Mouse (Mus musculus) neural tube, embryonic 14.5 days (tissue): ENCODE results near the gene Egr4. TPM values are rescaled to one million over a fixed set of nuclear protein-coding genes. Genes with fewer than 3 reads are reported as not detected.

Source experiments
- ATAC-seq: fragments of 200-750 bp; cut with Nextera tagmentation; 2 replicates; pipeline ENCODE4 v1.8.0; 2017; ENCODE audit warnings: low read depth, mild to moderate bottlenecking, moderate TSS enrichment, moderate library complexity
- H3K27ac ChIP-seq: fragments of 300-500 bp; sonication (generic); 2 replicates; pipeline ENCODE4 v1.5.1; 2014; ENCODE audit warnings: low read depth, mild to moderate bottlenecking, control low read depth, low read length, moderate library complexity, mixed read lengths
- H3K27me3 ChIP-seq: fragments of 300-500 bp; sonication (generic); 2 replicates; pipeline ENCODE4 v1.6.1; 2014; ENCODE audit warnings: low read length; ENCODE audit not compliant: control insufficient read depth, insufficient read depth
- H3K36me3 ChIP-seq: fragments of 300-500 bp; sonication (generic); 2 replicates; pipeline ENCODE4 v1.6.1; 2014; ENCODE audit warnings: low read length, mixed read lengths; ENCODE audit not compliant: control insufficient read depth, insufficient read depth
- H3K4me1 ChIP-seq: fragments of 300-500 bp; sonication (generic); 2 replicates; pipeline ENCODE4 v1.6.1; 2014; ENCODE audit warnings: low read length; ENCODE audit not compliant: control insufficient read depth, insufficient read depth
- H3K4me2 ChIP-seq: fragments of 300-500 bp; sonication (generic); 2 replicates; pipeline ENCODE4 v1.6.1; 2014; ENCODE audit warnings: mild to moderate bottlenecking, low read depth, low read length, control low read depth
- H3K4me3 ChIP-seq: fragments of 300-500 bp; sonication (generic); 2 replicates; pipeline ENCODE4 v1.5.1; 2014; ENCODE audit warnings: low read depth, low read length, control low read depth, mixed read lengths
- H3K9ac ChIP-seq: fragments of 300-500 bp; sonication (generic); replicated peaks from 2 replicates; pipeline ENCODE4 v1.6.1; 2014; ENCODE audit warnings: low read depth, mild to moderate bottlenecking, control low read depth, low read length, mixed read lengths
- H3K9me3 ChIP-seq: fragments of 300-500 bp; sonication (generic); 2 replicates; pipeline ENCODE4 v1.6.1; 2016; ENCODE audit warnings: low read length; ENCODE audit not compliant: control insufficient read depth
- WGBS: fragments of 180-500 bp; shearing (Covaris S2); extraction: QIAGEN DNeasy Blood & Tissue Kit; methylation state at CpG from one replicate; pipeline ENCODE4 v1.1.7; 2014; 5-methylcytosine and 5-hydroxymethylcytosine counted together
- polyA plus RNA-seq: library from polyadenylated mRNA; unstranded; fragments of >200 nt; fragmentation: Nextera tagmentation; extraction: Ambion mirVana; gene quantifications from 2 replicates; pipeline ENCODE4 v1.2.1, GENCODE M21; 2014

Gene Egr4
- polyA plus RNA-seq, 1 experiment from 2014 or later, result not detected

- Histone ChIP-seq H3K27ac (peak overlapping the region; percentile 80; the same call in 1 of the 2 replicates), H3K9ac (peak overlapping the region; percentile 90; the same call in 1 of the 2 replicates), H3K27me3 (no peaks in the 10 kb centered on the region; the same call in 1 of the 2 replicates), H3K36me3 (no peaks in the 10 kb centered on the region), H3K4me2 (peak overlapping the region; percentile 74), H3K4me3 (peak overlapping the region; percentile 89), H3K4me1 (0 out of 2 replicates have a peak, but pooled peaks cover 3% of the 10 kb centered on the region), H3K9me3 (no peaks in the 10 kb centered on the region)
- ATAC-seq, result peak; percentile 7; the same call in 1 of the 2 replicates
- WGBS, result 10% methylated on average over 6 of the region's 6 CpGs
Measured at GRCm38 (mm10) chr6:85501571-85502102, 11.8 kb downstream of the Egr4 start.

DNA sequence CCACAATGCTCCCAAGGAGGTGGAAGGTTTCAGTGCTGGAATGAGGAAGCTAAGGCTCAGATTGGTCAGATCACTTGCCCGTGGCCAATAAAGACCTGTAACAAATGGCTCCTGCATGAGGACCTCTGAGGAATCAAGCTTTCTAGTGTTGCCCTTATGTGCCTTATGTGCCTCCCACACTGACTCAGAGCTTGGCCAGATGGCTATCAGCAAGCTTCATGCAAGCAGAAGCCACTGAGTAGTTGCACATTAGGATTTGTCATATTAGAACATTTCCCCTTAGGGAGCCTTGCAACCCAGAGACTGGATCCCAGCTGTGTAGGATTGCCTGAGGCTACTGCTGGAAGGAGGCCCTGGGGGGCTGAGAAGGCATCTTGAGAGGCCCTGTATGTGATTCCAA, 13.0 kb downstream of the Egr4 start:
- Histone ChIP-seq H3K9ac (no peak overlapping the region), H3K27me3 (no peaks in the 10 kb centered on the region; the same call in 1 of the 2 replicates), H3K4me1 (0 out of 2 replicates have a peak, but pooled peaks cover 3% of the 10 kb centered on the region), H3K9me3 (no peaks in the 10 kb centered on the region), H3K36me3 (no peaks in the 10 kb centered on the region), H3K4me3 (no peak overlapping the region), H3K4me2 (no peak overlapping the region), H3K27ac (no peak overlapping the region)
- ATAC-seq, result no peak
- 67% methylated on average over 1 of the region's 1 CpGs for WGBS

DNA sequence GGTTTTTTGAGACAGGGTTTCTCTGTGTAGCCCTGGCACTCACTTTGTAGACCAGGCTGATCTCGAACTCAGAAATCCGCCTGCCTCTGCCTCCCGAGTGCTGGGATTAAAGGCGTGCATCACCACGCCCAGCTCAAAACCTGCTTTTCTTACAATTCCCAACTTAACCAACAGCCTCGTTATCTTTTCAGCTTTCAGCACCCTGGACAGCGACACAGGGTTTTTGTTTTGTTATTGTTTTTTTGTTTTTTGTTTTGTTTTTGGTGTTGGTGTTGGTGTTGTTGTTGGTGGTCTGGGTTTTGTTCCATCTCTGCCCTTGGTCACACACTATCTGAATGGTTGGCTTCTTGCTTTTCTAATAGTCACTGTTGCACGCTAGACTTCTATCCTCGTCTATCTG, 15.2 kb downstream of the Egr4 start:
- no peak for ATAC-seq
- Histone ChIP-seq H3K36me3 (no peaks in the 10 kb centered on the region), H3K9me3 (no peaks in the 10 kb centered on the region), H3K4me2 (no peak overlapping the region), H3K27ac (no peak overlapping the region), H3K27me3 (no peaks in the 10 kb centered on the region; the same call in 1 of the 2 replicates), H3K4me3 (no peak overlapping the region), H3K4me1 (0 out of 2 replicates have a peak, but pooled peaks cover 2% of the 10 kb centered on the region), H3K9ac (no peak overlapping the region)
- WGBS, result 70% methylated on average over 9 of the region's 9 CpGs

GRCm38 (mm10) chr6:85496976-85497375, 16.4 kb downstream of the Egr4 start:
- no peak for ATAC-seq
- Histone ChIP-seq H3K4me3 (no peak overlapping the region), H3K4me1 (no peaks in the 10 kb centered on the region)

DNA sequence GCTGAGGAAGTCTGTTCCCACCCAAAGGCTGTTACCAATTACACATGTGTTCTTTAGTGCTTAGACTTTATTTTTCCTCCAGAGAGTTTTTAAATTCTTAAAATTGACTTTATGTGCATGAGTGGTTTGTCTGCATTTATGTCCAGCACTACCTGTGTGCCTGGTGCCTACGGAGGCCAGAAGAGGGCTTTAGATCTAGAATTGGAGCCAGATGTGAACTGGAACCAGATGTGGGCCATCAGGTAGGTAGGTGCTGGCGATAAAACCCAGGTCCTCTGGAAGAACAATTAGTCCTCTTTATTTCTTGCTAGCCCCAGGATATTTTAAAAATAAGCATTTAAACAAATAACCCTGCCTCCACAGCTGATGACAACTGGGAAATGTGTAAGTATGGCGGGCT, 21.8 kb downstream of the Egr4 start:
- H3K9ac ChIP-seq, result no peak overlapping the region
- H3K4me2 ChIP-seq, result no peak overlapping the region
- H3K9me3 ChIP-seq, result no peaks in the 10 kb centered on the region
- ATAC-seq, result no peak
- H3K27me3 ChIP-seq, result no peaks in the 10 kb centered on the region
- H3K4me1 ChIP-seq, result no peaks in the 10 kb centered on the region
- no peak overlapping the region for H3K27ac ChIP-seq
- 91% methylated on average over 3 of the region's 3 CpGs for WGBS
- H3K4me3 ChIP-seq, result no peak overlapping the region
- no peaks in the 10 kb centered on the region for H3K36me3 ChIP-seq

More at GRCm38 (mm10) chr6:85496976-85497375, 16.4 kb downstream of the Egr4 start:
- Histone ChIP-seq H3K27ac (no peak overlapping the region), H3K4me2 (no peak overlapping the region), H3K27me3 (no peaks in the 10 kb centered on the region), H3K36me3 (no peaks in the 10 kb centered on the region), H3K9me3 (no peaks in the 10 kb centered on the region), H3K9ac (no peak overlapping the region)

- H3K9ac ChIP-seq, result no peak overlapping the region
- no peaks in the 10 kb centered on the region for H3K4me1 ChIP-seq
- H3K27me3 ChIP-seq, result peaks cover 7% of the 10 kb centered on the region
- no peak overlapping the region for H3K4me2 ChIP-seq
- no peaks in the 10 kb centered on the region for H3K9me3 ChIP-seq
- no peak overlapping the region for H3K4me3 ChIP-seq
- H3K27ac ChIP-seq, result no peak overlapping the region
- WGBS, result 91% methylated on average over 4 of the region's 4 CpGs
- ATAC-seq, result no peak
- no peaks in the 10 kb centered on the region for H3K36me3 ChIP-seq
Measured at GRCm38 (mm10) chr6:85490252-85490651, 23.1 kb downstream of the Egr4 start.

GRCm38 (mm10) chr6:85489717-85490116, 23.7 kb downstream of the Egr4 start:
- WGBS, result 91% methylated on average over 3 of the region's 3 CpGs
- H3K4me2 ChIP-seq, result no peak overlapping the region
- no peaks in the 10 kb centered on the region for H3K4me1 ChIP-seq
- H3K4me3 ChIP-seq, result no peak overlapping the region
- H3K9ac ChIP-seq, result no peak overlapping the region
- peaks cover 13% of the 10 kb centered on the region for H3K27me3 ChIP-seq
- H3K36me3 ChIP-seq, result no peaks in the 10 kb centered on the region
- ATAC-seq, result no peak
- H3K27ac ChIP-seq, result no peak overlapping the region
- H3K9me3 ChIP-seq, result no peaks in the 10 kb centered on the region

DNA sequence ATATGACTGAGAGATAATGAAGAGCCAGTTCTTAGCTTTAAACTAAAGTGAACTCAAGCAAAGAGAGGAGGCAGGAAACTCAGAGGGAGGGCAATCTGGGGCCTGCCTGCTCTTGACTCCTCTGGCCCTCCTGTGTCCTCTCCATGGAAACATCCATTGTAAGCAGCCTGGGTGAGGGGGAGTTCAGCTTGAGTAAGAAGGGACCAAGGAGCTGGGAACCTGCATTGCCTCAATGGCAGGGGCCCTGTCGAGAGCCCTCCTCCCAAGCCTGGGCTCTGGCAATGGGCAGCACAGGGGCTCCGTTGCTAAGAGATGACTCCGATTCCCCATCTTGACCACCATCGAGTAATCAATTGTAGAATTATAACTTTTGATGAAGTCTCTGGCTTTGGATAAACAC, 24.9 kb downstream of the Egr4 start:
- no peak for ATAC-seq
- Histone ChIP-seq H3K9ac (no peak overlapping the region), H3K36me3 (no peaks in the 10 kb centered on the region), H3K27ac (no peak overlapping the region), H3K4me2 (no peak overlapping the region), H3K4me1 (0 out of 2 replicates have a peak, but pooled peaks cover 3% of the 10 kb centered on the region), H3K4me3 (no peak overlapping the region), H3K27me3 (peaks cover 25% of the 10 kb centered on the region), H3K9me3 (no peaks in the 10 kb centered on the region)
- WGBS, result 49% methylated on average over 4 of the region's 4 CpGs

DNA sequence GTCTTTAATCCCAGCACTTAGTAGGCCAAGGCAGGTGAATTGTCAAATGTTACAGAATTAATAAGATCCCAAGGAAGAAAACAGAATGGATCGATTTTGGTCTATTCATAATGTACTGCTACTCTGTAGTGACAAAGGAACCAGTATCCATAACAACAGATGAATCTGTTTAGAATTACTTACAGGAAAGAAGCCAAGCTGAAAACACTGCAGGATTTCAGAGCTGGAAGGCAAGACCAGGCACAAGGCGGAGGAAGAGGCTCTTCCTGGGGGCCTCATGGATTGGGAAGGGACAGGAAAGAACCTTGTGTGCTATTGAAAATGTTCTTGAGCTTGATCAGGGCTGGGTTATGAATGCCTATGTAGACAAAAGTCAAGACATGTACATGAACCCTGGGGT, 27.7 kb downstream of the Egr4 start:
- Histone ChIP-seq H3K27me3 (peaks cover 25% of the 10 kb centered on the region), H3K9me3 (no peaks in the 10 kb centered on the region), H3K4me2 (no peak overlapping the region), H3K36me3 (no peaks in the 10 kb centered on the region), H3K9ac (no peak overlapping the region), H3K4me3 (no peak overlapping the region), H3K4me1 (0 out of 2 replicates have a peak, but pooled peaks cover 3% of the 10 kb centered on the region), H3K27ac (no peak overlapping the region)
- 77% methylated on average over 2 of the region's 2 CpGs for WGBS
- no peak for ATAC-seq
